8 mouse cellular contexts compared by ENCODE assay signal in the genomic region with DNA sequence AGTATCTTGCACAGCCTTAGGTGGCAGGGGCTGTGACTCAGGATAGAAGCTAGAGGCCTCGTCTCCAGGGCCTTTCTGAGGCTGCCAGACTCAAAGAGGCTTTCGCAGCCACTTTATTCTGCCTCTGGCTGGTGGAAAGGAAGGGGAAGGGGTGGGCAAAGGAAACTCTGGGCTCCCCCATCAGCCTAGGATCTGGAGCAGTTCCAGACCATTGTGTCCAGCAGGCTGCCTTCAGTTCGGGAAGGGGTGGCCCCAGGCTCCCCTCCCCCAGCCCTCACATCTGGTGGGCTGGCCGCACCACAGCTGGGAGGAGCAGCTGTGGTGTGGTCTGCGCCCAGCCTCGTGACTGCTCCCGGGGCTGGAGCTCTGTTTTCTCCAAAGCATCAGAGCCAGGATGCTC. TPM values are rescaled to one million over a fixed set of nuclear protein-coding genes. Genes with fewer than 3 reads are reported as not detected.
DNase-seq lines count a peak whose midpoint lies in the region; ATAC-seq and TF ChIP-seq lines count a peak whose summit lies in the region.

No protein-coding gene starts in this region.

- WGBS in cerebellum, adult 2 months: 49% methylated on average over 7 of the region's 7 CpGs
- WGBS in heart, embryonic 16.5 days: 22% methylated on average over 7 of the region's 7 CpGs
- 9% methylated on average over 7 of the region's 7 CpGs for WGBS in limb, embryonic 12.5 days
- WGBS in neural tube, embryonic 13.5 days: 10% methylated on average over 7 of the region's 7 CpGs

- ATAC-seq in heart, embryonic 16.5 days (replicated peaks; ENCODE audit: extremely low read depth, insufficient read depth, low FRiP score): peak; percentile 28
- ATAC-seq in limb, embryonic 12.5 days (ENCODE audit: insufficient number of reproducible peaks, insufficient read depth, low FRiP score, low TSS enrichment, low read depth): peak; percentile 68
- ATAC-seq in neural tube, embryonic 13.5 days (ENCODE audit: low read depth): no peak

- TF ChIP-seq POLR2A in cerebellum, adult 2 months (IDR thresholded peaks at IDR 0.05; ENCODE audit: borderline replicate concordance, insufficient read depth, low read length): no peak

- H3K27ac ChIP-seq in cerebellum, adult 2 months (ENCODE audit: insufficient read depth, low read length): no peak overlapping the region
- H3K27ac ChIP-seq in heart, embryonic 16.5 days (ENCODE audit: low read length): peak overlapping the region; percentile 76
- peak overlapping the region; percentile 95 for H3K27ac ChIP-seq in limb, embryonic 12.5 days
- H3K27ac ChIP-seq in neural tube, embryonic 13.5 days (replicated peaks): peak overlapping the region; percentile 54; the same call in 1 of the 2 replicates

- H3K9ac ChIP-seq in heart, embryonic 16.5 days (ENCODE audit: low read length): 0 out of 2 replicates have a peak overlapping the region, but pooled peaks have one; percentile 11
- no peak overlapping the region for H3K9ac ChIP-seq in limb, embryonic 12.5 days (replicated peaks)
- 0 out of 2 replicates have a peak overlapping the region, but pooled peaks have one; percentile 17 for H3K9ac ChIP-seq in neural tube, embryonic 13.5 days

- H3K9me3 ChIP-seq in heart, embryonic 16.5 days (replicated peaks; ENCODE audit: control insufficient read depth, low read length): no peaks in the 10 kb centered on the region
- no peaks in the 10 kb centered on the region for H3K9me3 ChIP-seq in limb, embryonic 12.5 days
- H3K9me3 ChIP-seq in neural tube, embryonic 13.5 days: no peaks in the 10 kb centered on the region

- peak overlapping the region; percentile 20 for H3K4me2 ChIP-seq in heart, embryonic 16.5 days (ENCODE audit: low read depth, low read length)
- peak overlapping the region; percentile 41 for H3K4me2 ChIP-seq in limb, embryonic 12.5 days
- H3K4me2 ChIP-seq in neural tube, embryonic 13.5 days: peak overlapping the region; percentile 20

- H3K4me3 ChIP-seq in cerebellum, adult 2 months (replicated peaks; ENCODE audit: insufficient read depth, low read depth, low read length): no peak overlapping the region
- H3K4me3 ChIP-seq in heart, embryonic 16.5 days (ENCODE audit: low read length): no peak overlapping the region
- peak overlapping the region; percentile 11; the same call in 1 of the 2 replicates for H3K4me3 ChIP-seq in limb, embryonic 12.5 days (replicated peaks)
- H3K4me3 ChIP-seq in neural tube, embryonic 13.5 days: no peak overlapping the region

- peaks cover 4% of the 10 kb centered on the region for H3K4me1 ChIP-seq in cerebellum, adult 2 months (ENCODE audit: control insufficient read depth, insufficient read depth, low read length)
- H3K4me1 ChIP-seq in heart, embryonic 16.5 days (ENCODE audit: control insufficient read depth, insufficient read depth, low read length): peaks cover 23% of the 10 kb centered on the region
- peaks cover 60% of the 10 kb centered on the region for H3K4me1 ChIP-seq in limb, embryonic 12.5 days (replicated peaks)
- H3K4me1 ChIP-seq in neural tube, embryonic 13.5 days (replicated peaks): peaks cover 42% of the 10 kb centered on the region

- TF ChIP-seq CTCF in cerebellum, adult 2 months (IDR thresholded peaks at IDR 0.05; ENCODE audit: borderline replicate concordance, insufficient read depth, low read depth, low read length): no peak

- DNase-seq in cerebellum, adult 11-12 months: peak; percentile 23
- no peak for DNase-seq in cerebellum, adult 2 months
- peak; percentile 61 for DNase-seq in embryo, embryonic 10.5 days (ENCODE audit: low spot score)
- no peak for DNase-seq in natural killer cell, adult 2 months (ENCODE audit: low spot score in 2 of 2)
- no peak for DNase-seq in frontal cortex, postnatal 25 days (ENCODE audit: low spot score in 2 of 2)

- peaks cover 19% of the 10 kb centered on the region for H3K36me3 ChIP-seq in heart, embryonic 16.5 days (ENCODE audit: control insufficient read depth, insufficient read depth)
- H3K36me3 ChIP-seq in limb, embryonic 12.5 days: peaks cover 46% of the 10 kb centered on the region
- H3K36me3 ChIP-seq in neural tube, embryonic 13.5 days: peaks cover 23% of the 10 kb centered on the region

- H3K27me3 ChIP-seq in cerebellum, adult 2 months (ENCODE audit: control insufficient read depth, insufficient read depth, low read length): no peaks in the 10 kb centered on the region
- H3K27me3 ChIP-seq in heart, embryonic 16.5 days (ENCODE audit: control insufficient read depth, insufficient read depth, low read length): peaks cover 11% of the 10 kb centered on the region
- peaks cover 16% of the 10 kb centered on the region for H3K27me3 ChIP-seq in limb, embryonic 12.5 days
- H3K27me3 ChIP-seq in neural tube, embryonic 13.5 days: peaks cover 13% of the 10 kb centered on the region; the same call in 1 of the 2 replicates

RNA-seq across cellular contexts. Expression of gene Grasp, which starts 4.0 kb away (rescaled TPM):
- 5.0 and 5.3 TPM in 2 replicates for polyA plus RNA-seq in cerebellum, adult 2 months (2012; rRNA removed)
- polyA plus RNA-seq in heart, embryonic 16.5 days (2015; fragmentation: Nextera tagmentation; extraction: Ambion mirVana): 3.1 and 3.4 TPM in 2 replicates
- 7.9 and 10.5 TPM in 2 replicates for polyA plus RNA-seq in limb, embryonic 12.5 days (2016; fragmentation: Nextera tagmentation; extraction: Ambion mirVana)
- 4.4 and 4.8 TPM in 2 replicates for polyA plus RNA-seq in neural tube, embryonic 13.5 days (2015; fragmentation: Nextera tagmentation; extraction: Ambion mirVana)

RNA-seq across cellular contexts. Expression of gene Nr4a1, which starts 26.1 kb away (rescaled TPM):
- polyA plus RNA-seq in cerebellum, adult 2 months (2012; rRNA removed): 13.1 and 16.4 TPM in 2 replicates
- 12.6 and 13.5 TPM in 2 replicates for polyA plus RNA-seq in heart, embryonic 16.5 days (2015; fragmentation: Nextera tagmentation; extraction: Ambion mirVana)
- polyA plus RNA-seq in limb, embryonic 12.5 days (2016; fragmentation: Nextera tagmentation; extraction: Ambion mirVana): 5.5 and 7.0 TPM in 2 replicates
- polyA plus RNA-seq in neural tube, embryonic 13.5 days (2015; fragmentation: Nextera tagmentation; extraction: Ambion mirVana): 6.4 and 7.6 TPM in 2 replicates

RNA-seq across cellular contexts. Expression of gene Acvr1b, which starts 54.1 kb away (rescaled TPM):
- 54.5 and 55.2 TPM in 2 replicates for polyA plus RNA-seq in cerebellum, adult 2 months (2012; rRNA removed)
- polyA plus RNA-seq in heart, embryonic 16.5 days (2015; fragmentation: Nextera tagmentation; extraction: Ambion mirVana): 7.1 and 8.0 TPM in 2 replicates
- 7.3 and 8.2 TPM in 2 replicates for polyA plus RNA-seq in limb, embryonic 12.5 days (2016; fragmentation: Nextera tagmentation; extraction: Ambion mirVana)
- polyA plus RNA-seq in neural tube, embryonic 13.5 days (2015; fragmentation: Nextera tagmentation; extraction: Ambion mirVana): 18.0 and 18.8 TPM in 2 replicates

RNA-seq across cellular contexts. Expression of gene Atg101, which starts 56.1 kb away (rescaled TPM):
- polyA plus RNA-seq in cerebellum, adult 2 months (2012; rRNA removed): 46.8 and 49.6 TPM in 2 replicates
- 64.5 and 68.9 TPM in 2 replicates for polyA plus RNA-seq in heart, embryonic 16.5 days (2015; fragmentation: Nextera tagmentation; extraction: Ambion mirVana)
- 66.9 and 67.4 TPM in 2 replicates for polyA plus RNA-seq in limb, embryonic 12.5 days (2016; fragmentation: Nextera tagmentation; extraction: Ambion mirVana)
- polyA plus RNA-seq in neural tube, embryonic 13.5 days (2015; fragmentation: Nextera tagmentation; extraction: Ambion mirVana): 77.9 and 84.7 TPM in 2 replicates

Comparison
In these comparisons a context has a peak if more than half of its experiments do, and no peak if none do; other contexts are left out.
1. DNase-seq: peak in cerebellum, adult 11-12 months (single experiment) and embryo, embryonic 10.5 days (single experiment); none in cerebellum, adult 2 months (0 of 2), natural killer cell, adult 2 months (0 of 2) and frontal cortex, postnatal 25 days (0 of 2).
2. Peak in every context shown above with its lines, with median percentiles within 50 percentile points of each other: H3K4me2 ChIP-seq.